Mouse (Mus musculus): ENCODE results near the gene Ly6f.

- TF ChIP-seq CTCF (IDR thresholded peaks at IDR 0.05) (no peak), EP300 (IDR thresholded peaks at IDR 0.05) (no peak)
These were observed 51.9 kb downstream of the Ly6f start for GRCm38 (mm10) chr15:75320104-75320503.

All from lung, postnatal 0 days (tissue).